Comparison of ENCODE assay signal across 9 mouse cellular contexts in genomic region chr9:55332949-55333348, GRCm38 (mm10). TPM values are rescaled to one million over a fixed set of nuclear protein-coding genes. Genes with fewer than 3 reads are reported as not detected.
DNase-seq lines count a peak whose midpoint lies in the region; ATAC-seq and TF ChIP-seq lines count a peak whose summit lies in the region.
"Had no signal": no experiment of that assay in that cellular context is flagged by ENCODE, and none has a peak within 500 bp of the region (broad histone marks: within the 10 kb centered on the region; RNA-seq: fewer than 3 reads in every experiment).

No protein-coding gene starts in this region.

- peak; percentile 31 to 34 for DNase-seq in left cerebral cortex, adult 18-20 months (ENCODE audit: low spot score in 2 of 2)
- DNase-seq in left cerebral cortex, adult 8-10 months (ENCODE audit: low spot score in 2 of 2), result no peak
- DNase-seq in brain, embryonic 14.5 days (ENCODE audit: low read depth), result peak; percentile 63
- DNase-seq in layer of hippocampus, adult 9-11 months, result peak; percentile 22
- peak; percentile 29 for DNase-seq in right cerebral cortex, postnatal 25 days
- DNase-seq in T-cell, adult 2 months (ENCODE audit: low spot score), result no peak
- no peak for DNase-seq in thymus, postnatal 36 days

- H3K36me3 ChIP-seq in heart, embryonic 12.5 days, result no peaks in the 10 kb centered on the region
- H3K36me3 ChIP-seq: liver, embryonic 15.5 days had no signal

- WGBS in heart, embryonic 12.5 days, result 34% methylated on average over 7 of the region's 7 CpGs

- no peak for TF ChIP-seq POLR2A in brain, embryonic 14.5 days (IDR thresholded peaks at IDR 0.05; ENCODE audit: borderline replicate concordance, extremely low read depth, insufficient read depth, insufficient read length, poor library complexity, severe bottlenecking)

- TF ChIP-seq CTCF in brain, embryonic 14.5 days (IDR thresholded peaks at IDR 0.05; ENCODE audit: borderline replicate concordance, extremely low read depth, insufficient read depth, insufficient read length), result peak; percentile 4; the same call in 1 of the 2 replicates

- peaks cover 7% of the 10 kb centered on the region; the same call in 1 of the 2 replicates for H3K4me1 ChIP-seq in heart, embryonic 12.5 days (replicated peaks)
- H3K4me1 ChIP-seq: liver, embryonic 15.5 days had no signal

- no peak overlapping the region for H3K27ac ChIP-seq in heart, embryonic 12.5 days (ENCODE audit: poor library complexity, severe bottlenecking)
- H3K27ac ChIP-seq: liver, embryonic 15.5 days had no signal

- no peak overlapping the region for H3K9ac ChIP-seq in heart, embryonic 12.5 days
- H3K9ac ChIP-seq: liver, embryonic 15.5 days had no signal

- peaks cover 41% of the 10 kb centered on the region for H3K27me3 ChIP-seq in heart, embryonic 12.5 days (replicated peaks)

- no peak overlapping the region for H3K4me3 ChIP-seq in heart, embryonic 12.5 days
- H3K4me3 ChIP-seq: liver, embryonic 15.5 days had no signal

- H3K9me3 ChIP-seq in heart, embryonic 12.5 days (replicated peaks), result no peaks in the 10 kb centered on the region
- H3K9me3 ChIP-seq: liver, embryonic 15.5 days had no signal

- no peak for ATAC-seq in heart, embryonic 12.5 days (ENCODE audit: insufficient number of reproducible peaks, low FRiP score)

- H3K4me2 ChIP-seq in heart, embryonic 12.5 days, result peak overlapping the region; percentile 43
- H3K4me2 ChIP-seq: liver, embryonic 15.5 days had no signal

RNA-seq across cellular contexts. Expression of gene Tmem266, which starts 6.2 kb away (rescaled TPM):
- 10 to 100 TPM in 1 of 2 experiments, 1 to 10 TPM in 1; 9.2 to 10.0 TPM for total RNA-seq in left cerebral cortex, adult 18-20 months (2021)
- 1 to 10 TPM; 7.8 to 9.9 (median 8.6) TPM for total RNA-seq in left cerebral cortex, adult 8-10 months (2022)
- 4.7 and 7.8 TPM in 2 replicates for polyA plus RNA-seq in brain, embryonic 14.5 days (2012; rRNA removed)
- 0.13 and 0.24 TPM in 2 replicates for polyA plus RNA-seq in heart, embryonic 12.5 days (2016; fragmentation: Nextera tagmentation; extraction: Ambion mirVana)
- polyA plus RNA-seq: liver, embryonic 15.5 days had no signal

RNA-seq across cellular contexts. Expression of gene Nrg4, which starts 6.3 kb away (rescaled TPM):
- under 1 TPM; 0.54 to 0.70 TPM for total RNA-seq in left cerebral cortex, adult 18-20 months (2021)
- total RNA-seq in left cerebral cortex, adult 8-10 months (2022), result 1 to 10 TPM in 2 of 4 experiments, under 1 TPM in 2; 0.81 to 1.3 (median 0.98) TPM
- 0.18 and 0.40 TPM in 2 replicates for polyA plus RNA-seq in brain, embryonic 14.5 days (2012; rRNA removed)
- polyA plus RNA-seq in heart, embryonic 12.5 days (2016; fragmentation: Nextera tagmentation; extraction: Ambion mirVana), result 1.5 and 2.0 TPM in 2 replicates

Comparison
In these comparisons a context has a peak if more than half of its experiments do, and no peak if none do; other contexts are left out.
1. DNase-seq: peak in left cerebral cortex, adult 18-20 months (2 of 2), brain, embryonic 14.5 days (single experiment), layer of hippocampus, adult 9-11 months (single experiment) and right cerebral cortex, postnatal 25 days (single experiment); none in left cerebral cortex, adult 8-10 months (0 of 2), T-cell, adult 2 months (single experiment) and thymus, postnatal 36 days (0 of 2).